Mouse (Mus musculus): ENCODE measurements around the gene Sema6d.

DNA sequence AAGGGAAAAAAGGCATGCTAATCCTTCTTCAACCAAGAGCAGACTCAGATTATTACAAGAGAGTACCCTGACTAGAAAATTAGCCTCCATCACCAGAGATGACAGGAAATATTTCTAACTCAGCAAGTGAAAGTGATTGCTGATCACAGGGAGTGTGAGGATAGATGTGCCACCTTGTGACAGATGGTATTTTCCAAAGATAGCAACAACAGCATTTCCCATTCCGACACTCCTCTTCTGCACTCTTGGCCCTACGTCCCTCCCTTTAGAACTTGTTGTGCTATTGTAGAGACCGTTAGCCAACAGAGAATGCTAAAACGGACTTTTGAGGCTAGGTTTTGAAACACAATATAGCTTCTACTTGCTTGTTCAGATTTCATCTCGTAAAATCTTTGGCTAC, 243.1 kb downstream of the Sema6d start:
- TF ChIP-seq CTCF (IDR thresholded peaks at IDR 0.05; ENCODE audit: low read depth, low read length): no peak
- TF ChIP-seq POLR2A (IDR thresholded peaks at IDR 0.05; ENCODE audit: insufficient read depth, low read length): no peak
- TF ChIP-seq EP300 (IDR thresholded peaks at IDR 0.05; ENCODE audit: insufficient read depth, low read depth, low read length): no peak

All from ES-Bruce4 (cell line).